Mouse (Mus musculus): Measurements from ENCODE around the gene Tigar.

DNA sequence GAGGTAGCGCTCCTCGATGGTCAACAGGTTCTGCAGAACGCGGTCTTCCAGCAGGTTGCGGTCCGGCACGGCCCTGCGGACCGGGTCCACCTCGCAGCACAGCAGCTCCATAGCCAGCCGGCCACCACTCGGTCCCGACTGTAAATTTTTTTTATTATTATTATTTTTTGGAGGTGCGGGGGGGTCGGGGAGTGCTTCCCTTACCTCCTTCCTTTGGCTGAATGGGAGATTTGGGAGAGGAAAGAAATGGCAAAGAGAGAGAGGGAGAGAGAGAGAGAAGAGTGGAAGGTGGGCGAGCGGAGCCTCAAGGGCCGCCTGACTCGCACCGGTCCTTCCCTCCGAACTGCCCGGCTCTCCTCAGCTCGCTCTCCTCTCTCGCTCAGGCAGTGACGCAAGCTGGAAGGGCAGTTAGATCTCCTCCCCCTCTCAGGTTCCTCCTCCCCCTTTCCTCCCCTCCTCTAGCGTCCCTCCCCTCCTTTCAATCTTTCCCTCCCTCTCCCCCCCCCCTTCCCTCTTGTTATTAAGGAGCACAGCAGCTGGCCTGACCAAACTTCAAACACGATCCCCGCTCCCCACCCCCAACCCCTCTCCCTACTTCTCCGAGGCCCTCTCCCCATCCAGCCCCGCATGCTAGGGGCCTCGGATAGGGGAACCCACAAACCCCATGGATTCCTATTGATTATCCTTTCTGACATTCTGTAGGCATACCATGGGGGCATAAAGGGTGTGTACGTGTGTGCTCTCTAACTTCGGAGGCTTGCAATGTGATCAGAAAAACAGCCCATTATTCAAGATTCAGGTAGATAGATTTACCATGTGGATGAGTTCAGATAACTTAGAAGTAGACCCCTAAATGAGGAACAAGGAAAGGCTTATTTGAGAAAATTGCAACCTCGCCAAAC is 41.6 kb upstream of the Tigar start:
- TF ChIP-seq CTCF (IDR thresholded peaks at IDR 0.05; ENCODE audit: extremely low read depth, insufficient read length, insufficient replicate concordance, low read depth, low read length) = no peak
- TF ChIP-seq POLR2A (IDR thresholded peaks at IDR 0.05; ENCODE audit: low read depth, low read length) = peak; percentile 97

All from small intestine, adult 2 months (tissue).